Mouse (Mus musculus): Measurements from ENCODE around the gene Gpr135. TPM values are rescaled to one million over a fixed set of nuclear protein-coding genes. Genes with fewer than 3 reads are reported as not detected.

Gpr135 gene
- total and polyA plus RNA-seq, 2 experiments from 2014 or later = 12.8 to 23.5 TPM

DNA sequence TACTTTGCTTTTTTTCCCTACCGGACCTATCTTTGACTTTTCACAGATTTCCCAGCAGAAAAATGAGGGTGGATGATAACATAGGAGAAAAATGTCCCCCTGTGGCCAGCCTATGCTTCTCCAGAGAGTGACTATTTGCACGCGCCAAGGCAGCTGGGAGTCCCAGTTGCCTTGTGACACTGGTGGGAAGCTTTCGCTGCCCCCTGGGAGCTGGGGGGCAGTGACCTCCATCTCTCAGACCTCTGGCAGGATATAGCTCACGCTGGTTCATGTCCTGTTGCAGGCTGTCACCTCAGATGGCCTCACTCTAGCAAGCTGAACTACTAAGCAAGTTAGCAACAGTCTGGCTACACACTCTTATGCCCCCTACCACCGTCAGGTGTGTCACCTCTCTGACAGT lies 39.1 kb downstream of the Gpr135 start:
- ATAC-seq (ENCODE audit: low FRiP score) (no peak), DNase-seq (ENCODE audit: low spot score) (no peak)
- Histone ChIP-seq H3K27me3 (ENCODE audit: insufficient read depth, low read length) (no peaks in the 10 kb centered on the region), H3K9ac (replicated peaks; ENCODE audit: low read length, poor library complexity, severe bottlenecking) (no peak overlapping the region), H3K4me3 (ENCODE audit: low read depth, low read length) (no peak overlapping the region), H3K36me3 (ENCODE audit: insufficient read depth, low read length) (no peaks in the 10 kb centered on the region), H3K27ac (ENCODE audit: low read depth, low read length) (no peak overlapping the region), H3K4me2 (ENCODE audit: low read depth, low read length, poor library complexity, severe bottlenecking) (no peak overlapping the region), H3K9me3 (ENCODE audit: low read length) (no peaks in the 10 kb centered on the region), H3K4me1 (ENCODE audit: insufficient read depth, low read length) (no peaks in the 10 kb centered on the region)
- 87% methylated on average over 6 of the region's 6 CpGs for WGBS
- no peak for TF ChIP-seq CTCF (IDR thresholded peaks at IDR 0.05)

DNA sequence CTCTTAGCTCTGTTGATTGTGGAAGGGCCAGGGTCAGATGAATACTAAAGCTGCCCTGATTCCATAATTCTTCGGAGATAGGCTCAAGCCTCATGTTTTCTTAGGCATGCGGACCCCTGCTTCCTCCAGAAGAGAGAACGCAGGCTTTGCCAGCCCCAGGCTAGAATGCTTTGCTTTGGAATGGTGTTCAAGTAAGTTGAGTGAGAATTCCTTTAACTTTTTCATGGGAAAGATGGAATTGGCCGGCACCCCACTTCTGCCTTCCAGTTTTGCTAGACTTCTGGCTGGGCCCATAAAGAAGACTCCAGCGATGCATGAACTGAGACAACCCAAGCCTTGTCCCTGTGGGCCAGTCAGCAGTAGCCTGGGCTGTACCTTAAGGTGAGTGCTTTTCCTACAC lies 39.8 kb downstream of the Gpr135 start:
- Histone ChIP-seq H3K4me3 (ENCODE audit: low read depth, low read length) (no peak overlapping the region), H3K4me2 (ENCODE audit: low read depth, low read length, poor library complexity, severe bottlenecking) (no peak overlapping the region), H3K9me3 (ENCODE audit: low read length) (no peaks in the 10 kb centered on the region), H3K27ac (ENCODE audit: low read depth, low read length) (no peak overlapping the region), H3K27me3 (ENCODE audit: insufficient read depth, low read length) (no peaks in the 10 kb centered on the region), H3K4me1 (ENCODE audit: insufficient read depth, low read length) (no peaks in the 10 kb centered on the region), H3K9ac (replicated peaks; ENCODE audit: low read length, poor library complexity, severe bottlenecking) (no peak overlapping the region), H3K36me3 (ENCODE audit: insufficient read depth, low read length) (no peaks in the 10 kb centered on the region)
- DNase-seq (ENCODE audit: low spot score) (no peak), ATAC-seq (ENCODE audit: low FRiP score) (no peak)
- WGBS = 89% methylated on average over 5 of the region's 5 CpGs
- TF ChIP-seq CTCF (IDR thresholded peaks at IDR 0.05) = no peak

GRCm38 (mm10) chr12:72025275-72025795 lies 45.6 kb downstream of the Gpr135 start:
- H3K27me3 ChIP-seq (ENCODE audit: insufficient read depth, low read length) = no peaks in the 10 kb centered on the region

GRCm38 (mm10) chr12:72023572-72023971 lies 47.4 kb downstream of the Gpr135 start:
- Histone ChIP-seq H3K4me2 (ENCODE audit: low read depth, low read length, poor library complexity, severe bottlenecking) (no peak overlapping the region), H3K36me3 (ENCODE audit: insufficient read depth, low read length) (no peaks in the 10 kb centered on the region), H3K4me1 (ENCODE audit: insufficient read depth, low read length) (no peaks in the 10 kb centered on the region), H3K9ac (replicated peaks; ENCODE audit: low read length, poor library complexity, severe bottlenecking) (no peak overlapping the region), H3K27ac (ENCODE audit: low read depth, low read length) (no peak overlapping the region), H3K4me3 (ENCODE audit: low read depth, low read length) (no peak overlapping the region), H3K9me3 (ENCODE audit: low read length) (0 out of 2 replicates have a peak, but pooled peaks cover 3% of the 10 kb centered on the region), H3K27me3 (ENCODE audit: insufficient read depth, low read length) (no peaks in the 10 kb centered on the region)
- 92% methylated on average over 5 of the region's 5 CpGs for WGBS
- ATAC-seq (ENCODE audit: low FRiP score) (no peak), DNase-seq (ENCODE audit: low spot score) (no peak)
- no peak for TF ChIP-seq CTCF (IDR thresholded peaks at IDR 0.05)

More at GRCm38 (mm10) chr12:72025275-72025795, 45.6 kb downstream of the Gpr135 start:
- H3K9ac ChIP-seq (replicated peaks; ENCODE audit: low read length, poor library complexity, severe bottlenecking) = no peak overlapping the region
- H3K36me3 ChIP-seq (ENCODE audit: insufficient read depth, low read length) = no peaks in the 10 kb centered on the region
- H3K4me1 ChIP-seq (ENCODE audit: insufficient read depth, low read length) = no peaks in the 10 kb centered on the region
- TF ChIP-seq CTCF (IDR thresholded peaks at IDR 0.05) = no peak
- H3K9me3 ChIP-seq (ENCODE audit: low read length) = 0 out of 2 replicates have a peak, but pooled peaks cover 3% of the 10 kb centered on the region
- DNase-seq (ENCODE audit: low spot score) (peak; percentile 54), ATAC-seq (ENCODE audit: low FRiP score) (no peak)
- H3K4me3 ChIP-seq (ENCODE audit: low read depth, low read length) = no peak overlapping the region
- H3K27ac ChIP-seq (ENCODE audit: low read depth, low read length) = no peak overlapping the region
- 33% methylated on average over 6 of the region's 6 CpGs for WGBS
- no peak overlapping the region for H3K4me2 ChIP-seq (ENCODE audit: low read depth, low read length, poor library complexity, severe bottlenecking)

GRCm38 (mm10) chr12:72022790-72023189 lies 48.1 kb downstream of the Gpr135 start:
- no peak overlapping the region for H3K9ac ChIP-seq (replicated peaks; ENCODE audit: low read length, poor library complexity, severe bottlenecking)
- DNase-seq (ENCODE audit: low spot score) (no peak), ATAC-seq (ENCODE audit: low FRiP score) (no peak)
- H3K27ac ChIP-seq (ENCODE audit: low read depth, low read length) = no peak overlapping the region
- 0 out of 2 replicates have a peak, but pooled peaks cover 3% of the 10 kb centered on the region for H3K9me3 ChIP-seq (ENCODE audit: low read length)
- 93% methylated on average over 3 of the region's 3 CpGs for WGBS
- no peak overlapping the region for H3K4me3 ChIP-seq (ENCODE audit: low read depth, low read length)
- H3K4me1 ChIP-seq (ENCODE audit: insufficient read depth, low read length) = no peaks in the 10 kb centered on the region
- no peaks in the 10 kb centered on the region for H3K36me3 ChIP-seq (ENCODE audit: insufficient read depth, low read length)
- H3K27me3 ChIP-seq (ENCODE audit: insufficient read depth, low read length) = no peaks in the 10 kb centered on the region
- no peak for TF ChIP-seq CTCF (IDR thresholded peaks at IDR 0.05)
- H3K4me2 ChIP-seq (ENCODE audit: low read depth, low read length, poor library complexity, severe bottlenecking) = no peak overlapping the region

- H3K4me3 ChIP-seq (ENCODE audit: low read depth, low read length) = no peak overlapping the region
- H3K9ac ChIP-seq (replicated peaks; ENCODE audit: low read length, poor library complexity, severe bottlenecking) = no peak overlapping the region
- TF ChIP-seq CTCF (IDR thresholded peaks at IDR 0.05) = no peak
- WGBS = 77% methylated on average over 5 of the region's 5 CpGs
- no peak overlapping the region for H3K27ac ChIP-seq (ENCODE audit: low read depth, low read length)
- no peaks in the 10 kb centered on the region for H3K36me3 ChIP-seq (ENCODE audit: insufficient read depth, low read length)
- no peak overlapping the region for H3K4me2 ChIP-seq (ENCODE audit: low read depth, low read length, poor library complexity, severe bottlenecking)
- 0 out of 2 replicates have a peak, but pooled peaks cover 3% of the 10 kb centered on the region for H3K9me3 ChIP-seq (ENCODE audit: low read length)
- ATAC-seq (ENCODE audit: low FRiP score) = no peak
- DNase-seq (ENCODE audit: low spot score) = no peak
- no peaks in the 10 kb centered on the region for H3K4me1 ChIP-seq (ENCODE audit: insufficient read depth, low read length)
- no peaks in the 10 kb centered on the region for H3K27me3 ChIP-seq (ENCODE audit: insufficient read depth, low read length)
These were observed 49.4 kb downstream of the Gpr135 start for GRCm38 (mm10) chr12:72021543-72021942.
